Mouse (Mus musculus) hindlimb bud, embryonic 11.5 days (tissue): Measurements from ENCODE around the gene Msantd3.

ENCODE experiments used
- DNase-seq: peaks from one replicate; pipeline ENCODE4 v3.0.0-alpha.2; 2012; ENCODE audit warnings: low read depth, low spot score; ENCODE audit errors: extremely low spot score

Gene Msantd3

DNA sequence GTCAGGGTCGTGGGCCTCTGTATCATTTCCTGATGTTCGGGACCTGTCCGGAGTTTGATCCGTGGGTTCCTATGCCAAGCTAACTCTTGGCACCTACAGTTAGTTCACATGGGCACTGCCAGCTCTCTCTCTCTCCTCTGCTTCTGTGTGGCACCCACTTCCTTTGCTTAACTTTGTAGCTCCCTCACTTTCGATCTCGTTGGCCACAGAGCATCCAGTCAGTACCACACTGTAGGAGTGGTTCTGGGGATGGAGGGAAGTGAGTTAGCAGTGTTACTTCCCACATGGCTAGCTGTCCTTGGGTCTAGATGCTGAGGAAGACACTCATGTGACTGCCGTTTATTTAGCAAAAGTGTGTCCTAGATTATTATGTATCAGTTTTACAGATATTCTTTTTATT lies 14.4 kb downstream of the Msantd3 start:
- DNase-seq: no peak

DNA sequence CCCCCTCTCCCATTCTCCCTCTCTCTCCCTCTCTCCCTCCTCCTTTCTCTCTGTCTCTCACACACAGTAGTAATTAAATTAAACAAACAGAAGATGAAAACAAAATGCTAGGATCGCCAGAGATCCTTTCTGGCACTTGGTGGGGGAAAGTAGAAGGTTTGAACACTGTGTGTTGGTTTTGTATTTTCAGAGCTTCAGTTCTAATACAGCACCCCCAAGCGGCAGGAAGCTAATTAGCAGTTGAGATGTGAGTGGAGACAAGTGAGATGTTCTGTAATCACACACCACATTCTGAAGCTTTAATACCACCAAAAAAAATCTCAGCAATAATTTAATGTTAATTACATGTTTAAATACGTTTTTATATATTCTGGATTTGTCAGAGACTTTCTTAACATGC lies 16.0 kb downstream of the Msantd3 start:
- DNase-seq: no peak

- no peak for DNase-seq
These were observed 19.9 kb downstream of the Msantd3 start for GRCm38 (mm10) chr4:48559652-48560051.

DNA sequence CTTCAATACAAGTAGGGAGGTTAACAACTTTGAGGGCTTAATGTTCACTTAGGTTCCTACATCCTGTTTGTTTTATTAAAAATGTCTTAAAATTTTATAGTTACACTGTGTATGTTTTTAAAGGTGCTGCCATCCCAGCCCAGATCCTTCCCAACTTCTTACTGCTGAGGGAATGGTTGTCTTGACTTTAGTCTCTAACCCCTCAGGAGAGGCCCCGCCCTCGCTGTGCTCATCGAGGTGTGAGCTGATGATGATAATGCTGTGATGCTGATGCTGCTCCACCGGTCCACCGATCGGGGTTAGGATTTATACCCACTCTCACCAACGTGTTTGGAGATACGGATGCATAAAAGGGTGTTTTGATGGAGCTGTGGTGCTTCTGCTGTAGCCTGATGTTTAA lies 22.1 kb downstream of the Msantd3 start:
- no peak for DNase-seq

GRCm38 (mm10) chr4:48564962-48565361 lies 25.2 kb downstream of the Msantd3 start:
- DNase-seq: no peak

- DNase-seq: no peak
These were observed 36.6 kb downstream of the Msantd3 start for GRCm38 (mm10) chr4:48576361-48576760.

GRCm38 (mm10) chr4:48577831-48578230 lies 38.1 kb downstream of the Msantd3 start:
- DNase-seq: no peak

DNA sequence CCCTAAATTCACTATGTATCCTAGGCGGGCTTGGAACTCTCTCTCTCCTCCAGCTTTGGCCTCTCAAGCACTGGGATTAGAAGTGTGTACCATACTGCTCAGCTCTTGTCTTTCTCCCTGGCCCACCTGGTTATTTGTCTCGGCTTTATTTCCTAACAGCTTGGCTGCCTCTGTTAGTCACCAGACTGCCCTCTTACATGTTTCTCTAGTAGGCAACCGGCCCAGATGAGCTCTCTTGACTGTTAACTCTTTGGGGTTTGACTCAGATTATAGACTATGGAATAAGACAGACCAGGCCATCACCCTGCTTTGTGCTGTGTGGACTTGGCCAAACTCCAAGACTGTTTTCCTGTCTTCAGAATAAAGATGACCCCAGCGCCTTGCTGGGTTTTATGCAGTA lies 38.7 kb downstream of the Msantd3 start:
- no peak for DNase-seq

DNA sequence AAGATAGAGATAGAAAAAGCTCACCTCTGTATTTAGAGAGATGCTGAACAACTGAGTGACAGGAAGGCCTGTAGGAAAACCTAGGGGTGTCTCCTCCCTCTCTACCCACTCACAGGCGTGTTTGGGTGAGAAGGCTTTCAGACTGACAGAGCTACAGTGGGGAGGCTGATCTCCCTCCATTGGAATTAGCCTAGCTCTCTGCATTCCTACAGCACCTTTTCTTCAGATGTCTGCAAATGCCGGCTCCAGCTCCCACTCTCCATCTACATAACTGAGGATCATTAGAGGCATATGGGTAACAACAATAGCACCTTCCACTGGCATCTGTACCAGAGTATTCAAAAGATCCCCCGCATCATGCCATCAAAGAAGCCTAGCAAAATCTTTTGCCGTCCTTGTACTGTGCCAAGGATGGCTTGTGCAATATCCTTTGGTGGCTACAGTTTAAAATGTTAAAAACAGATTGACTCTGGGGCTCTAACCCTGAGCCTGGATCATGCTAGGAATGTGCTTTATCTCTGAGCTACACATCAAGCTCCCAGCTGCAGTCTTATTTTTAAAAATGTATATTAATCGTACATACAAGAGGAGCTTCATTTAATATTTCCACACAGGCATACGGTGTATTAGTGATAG lies 39.9 kb downstream of the Msantd3 start:
- DNase-seq: no peak

DNA sequence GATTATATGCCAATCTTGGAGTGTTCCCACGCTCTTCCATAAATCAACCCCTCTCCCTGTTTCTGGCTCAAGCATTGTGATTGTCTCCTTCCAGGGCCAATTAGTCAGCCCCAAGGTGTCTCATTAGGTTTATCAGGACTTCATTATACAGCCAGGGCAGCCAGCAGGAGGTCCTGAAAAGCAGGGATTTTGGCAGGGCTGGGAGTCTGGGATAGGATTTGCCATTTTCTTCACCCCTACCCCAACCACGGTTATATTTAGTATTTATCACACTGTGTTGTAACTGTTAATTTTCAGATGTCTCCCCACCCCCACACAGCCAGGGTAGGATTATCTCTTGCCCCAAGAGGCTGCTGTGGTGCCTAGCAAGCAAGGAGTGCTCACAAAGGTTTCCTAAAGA lies 41.5 kb downstream of the Msantd3 start:
- no peak for DNase-seq

DNA sequence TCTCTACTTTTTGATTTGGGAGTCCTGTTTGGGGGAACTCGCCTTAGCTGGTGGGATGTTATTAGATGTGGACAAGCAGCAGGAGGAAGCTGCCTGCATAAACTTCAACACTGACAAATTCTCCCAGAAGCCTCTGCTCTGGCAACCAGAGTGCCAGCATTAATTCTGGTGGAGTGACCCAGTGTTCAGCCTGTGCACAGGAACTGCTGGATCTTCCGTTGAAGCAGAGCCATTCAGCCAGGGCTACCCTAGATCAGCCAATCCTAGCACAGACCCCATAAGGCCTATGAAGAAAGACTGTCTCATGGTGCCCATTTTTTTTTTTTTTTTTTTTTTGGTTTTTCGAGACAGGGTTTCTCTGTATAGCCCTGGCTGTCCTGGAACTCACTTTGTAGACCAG lies 42.3 kb downstream of the Msantd3 start:
- no peak for DNase-seq

GRCm38 (mm10) chr4:48582941-48583340 lies 43.2 kb downstream of the Msantd3 start:
- DNase-seq: no peak

DNA sequence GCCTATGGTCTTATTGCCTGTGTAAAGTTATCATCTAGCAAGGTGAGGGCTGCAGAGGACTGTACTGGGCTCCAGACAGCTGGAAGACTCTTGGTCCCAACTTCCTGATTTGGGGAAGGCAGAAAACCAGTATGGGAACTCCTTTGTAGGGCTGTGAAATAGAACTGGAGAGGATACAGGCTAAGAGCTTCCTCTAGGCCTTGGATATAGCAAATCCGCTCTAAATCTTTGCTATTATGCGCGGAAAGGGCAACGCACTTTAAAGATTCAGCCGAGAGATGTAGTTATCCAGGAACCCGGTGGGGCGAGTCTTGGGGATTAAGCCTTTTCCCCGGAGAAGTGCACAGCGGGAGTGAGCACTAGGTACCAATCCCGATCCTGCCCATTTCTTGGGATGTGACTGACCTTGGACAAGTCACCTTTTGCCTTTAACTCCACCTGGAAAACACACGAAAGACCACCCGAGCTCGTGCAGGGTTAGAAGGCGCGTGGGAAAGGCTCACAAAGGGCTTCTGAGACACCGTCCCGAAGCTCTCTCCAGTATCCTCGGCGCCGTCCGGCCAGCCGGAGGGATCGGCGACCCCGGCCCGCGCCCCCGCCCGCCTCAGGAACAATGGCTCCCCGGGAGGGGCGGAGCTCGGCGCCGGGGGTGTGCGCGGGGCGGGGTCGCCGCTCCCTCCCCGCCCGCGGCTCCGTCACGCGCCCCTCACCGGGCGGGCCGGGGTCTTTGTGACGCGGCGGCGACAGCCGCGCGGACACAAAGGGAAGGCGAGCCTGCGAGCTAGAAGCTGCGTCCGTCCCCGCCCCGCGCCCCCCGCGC lies 44.9 kb downstream of the Msantd3 start, which contains the start of gene Tmeff1:
Gene Tmeff1 (plus strand): TSS at position 754 of the 820 bp plus-strand sequence.
- DNase-seq: peak; percentile 58

DNA sequence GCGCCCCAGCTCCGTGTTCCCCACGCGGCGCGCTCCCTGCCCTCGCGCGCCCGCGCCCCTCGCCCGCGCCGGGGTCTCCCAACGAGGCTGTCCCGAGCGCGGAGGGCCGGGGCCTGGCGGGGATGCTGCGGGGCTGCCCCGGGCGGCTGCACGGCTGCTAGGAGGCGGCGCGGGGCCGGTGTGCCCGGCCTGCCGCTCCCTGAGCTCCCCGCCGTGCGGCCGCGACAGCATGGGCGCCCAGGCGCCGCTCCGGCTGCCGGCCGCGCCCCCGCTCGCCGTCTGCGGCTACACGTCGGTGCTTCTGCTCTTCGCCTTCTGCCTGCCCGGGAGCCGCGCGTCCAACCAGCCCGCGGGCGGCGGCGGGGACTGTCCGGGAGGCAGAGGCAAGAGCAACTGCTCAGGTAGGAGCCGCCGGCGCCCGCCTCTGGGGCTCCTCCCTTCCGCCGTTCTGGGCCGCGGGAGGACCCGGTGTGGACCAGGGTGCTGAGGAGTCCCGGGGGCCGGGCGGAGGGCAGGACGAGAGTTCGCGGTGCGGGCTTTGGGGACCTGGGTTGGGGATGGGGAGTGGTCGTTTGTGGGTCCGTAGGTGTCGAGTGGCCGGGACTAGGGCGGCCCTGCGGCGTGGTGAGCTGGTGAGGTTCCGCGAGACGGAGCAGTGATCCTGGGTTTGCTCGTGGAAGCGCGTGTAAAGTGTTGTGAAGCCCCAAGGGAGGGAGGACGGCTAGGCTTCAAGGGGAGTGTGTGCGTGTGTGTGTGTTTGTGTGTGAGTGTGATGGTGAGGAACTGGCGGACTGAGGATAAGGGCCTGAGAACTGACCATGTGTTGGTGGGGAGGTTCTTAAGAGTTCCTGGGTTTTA lies 45.7 kb downstream of the Msantd3 start:
- peak; percentile 35 for DNase-seq

- peak; percentile 49 for DNase-seq
These were observed 46.5 kb downstream of the Msantd3 start for GRCm38 (mm10) chr4:48586099-48586821.

DNA sequence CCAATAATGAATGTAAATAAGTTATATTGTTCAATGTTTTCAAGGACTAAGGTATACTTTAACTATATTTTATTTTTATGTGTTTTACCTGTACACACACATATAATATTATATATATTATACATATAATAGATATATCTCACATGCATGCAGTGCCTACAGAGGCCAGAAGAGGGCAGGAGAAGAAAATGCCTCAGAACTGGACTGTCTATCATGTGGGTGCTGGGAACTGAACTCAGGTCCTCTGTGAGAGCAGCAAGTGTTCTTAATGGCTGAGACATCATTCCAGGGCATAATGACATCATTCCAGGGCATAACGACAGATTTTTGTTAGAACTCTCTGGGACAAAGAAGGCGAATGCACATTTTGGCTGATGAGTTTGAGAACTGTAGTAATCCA lies 47.8 kb downstream of the Msantd3 start:
- no peak for DNase-seq

DNA sequence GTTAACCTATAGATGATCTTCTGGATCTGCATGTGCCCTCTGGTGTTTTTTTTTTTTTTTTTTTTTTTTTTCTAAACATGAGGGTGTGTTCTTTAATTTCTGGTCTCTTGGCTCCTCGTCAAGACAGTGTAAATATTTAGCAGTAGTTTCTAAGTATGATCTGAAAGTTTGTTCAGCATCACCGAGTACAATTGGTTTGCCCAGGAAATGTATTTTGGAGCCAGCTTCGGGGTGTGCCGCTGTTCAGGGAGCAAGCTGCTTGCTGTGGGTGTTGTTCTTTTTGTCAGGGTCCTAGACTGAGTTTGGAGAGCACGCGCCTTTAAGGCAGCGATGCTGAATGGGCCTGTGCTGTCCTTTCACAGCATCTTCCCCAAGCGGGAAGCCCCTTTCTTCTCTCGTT lies 48.8 kb downstream of the Msantd3 start:
- DNase-seq: no peak

- DNase-seq: no peak
These were observed 51.1 kb downstream of the Msantd3 start for GRCm38 (mm10) chr4:48590862-48591261.

GRCm38 (mm10) chr4:48591390-48591789 lies 51.7 kb downstream of the Msantd3 start:
- DNase-seq: no peak

DNA sequence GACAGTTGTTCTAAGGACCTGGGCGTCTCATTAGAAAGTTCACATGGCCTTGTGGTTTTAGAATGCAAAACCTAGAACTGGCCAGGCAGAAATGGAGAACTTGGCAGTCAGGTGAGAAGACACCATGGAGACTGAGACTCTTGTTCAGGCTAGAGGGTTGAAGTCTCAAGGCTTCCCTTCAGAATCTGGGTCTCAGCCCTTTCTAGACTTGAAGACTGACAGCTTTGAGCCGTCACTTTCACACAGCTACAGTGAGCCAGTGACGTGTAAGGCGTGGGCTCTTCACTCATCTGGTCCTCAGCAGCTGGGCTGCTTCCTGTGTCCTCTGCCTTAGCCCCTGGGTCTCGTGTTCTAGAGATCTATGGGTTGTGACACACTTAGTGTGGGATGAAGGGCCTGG lies 52.6 kb downstream of the Msantd3 start:
- DNase-seq: no peak

DNA sequence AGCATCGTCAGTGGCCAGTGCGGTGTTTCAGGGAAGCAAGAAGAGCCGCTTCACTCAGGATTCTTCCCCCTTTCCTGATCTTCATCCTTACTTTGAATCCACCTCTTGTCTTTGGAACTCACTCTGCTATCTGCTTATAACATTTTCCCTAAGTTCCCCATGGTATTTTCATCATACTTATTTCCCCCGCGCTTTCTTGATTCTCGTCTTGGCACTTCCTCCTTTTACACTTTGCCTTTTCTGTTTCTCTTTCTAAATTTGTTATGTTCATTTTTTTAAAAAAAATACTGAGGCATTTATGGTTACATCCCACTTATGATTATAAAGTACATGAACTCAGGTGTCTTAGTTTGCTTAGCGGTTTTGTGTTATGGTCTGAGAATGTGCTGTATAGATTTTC lies 53.1 kb downstream of the Msantd3 start:
- no peak for DNase-seq
